Mouse (Mus musculus) forebrain, embryonic 12.5 days (tissue): ENCODE data around the gene Gpkow. TPM values are rescaled to one million over a fixed set of nuclear protein-coding genes. Genes with fewer than 3 reads are reported as not detected.
"Not testable (repeated sequence)": the region's sequence is repeated elsewhere in the genome, so short reads cannot be mapped to it uniquely, and the experiment has no call there.

Experiments
- ATAC-seq: fragments of 200-750 bp; cut with Nextera tagmentation; 2 replicates; pipeline ENCODE4 v1.8.0; 2017; ENCODE audit warnings: moderate TSS enrichment; ENCODE audit not compliant: low FRiP score
- H3K27ac ChIP-seq: fragments of 300-500 bp; sonication (generic); 2 replicates; pipeline ENCODE4 v1.5.1; 2016; ENCODE audit warnings: mild to moderate bottlenecking
- H3K27me3 ChIP-seq: fragments of 300-500 bp; sonication (generic); 2 replicates; pipeline ENCODE4 v1.6.1; 2016; ENCODE audit warnings: mild to moderate bottlenecking
- H3K36me3 ChIP-seq: fragments of 300-500 bp; sonication (generic); replicated peaks from 2 replicates; pipeline ENCODE4 v1.6.1; 2016; ENCODE audit warnings: mild to moderate bottlenecking
- H3K4me1 ChIP-seq: fragments of 300-500 bp; sonication (generic); 2 replicates; pipeline ENCODE4 v1.6.1; 2016
- H3K4me2 ChIP-seq: fragments of 300-500 bp; sonication (generic); 2 replicates; pipeline ENCODE4 v1.6.1; 2016; ENCODE audit warnings: mild to moderate bottlenecking, moderate library complexity
- H3K4me3 ChIP-seq: fragments of 300-500 bp; sonication (generic); replicated peaks from 2 replicates; pipeline ENCODE4 v1.5.1; 2016; ENCODE audit warnings: mild to moderate bottlenecking
- H3K9ac ChIP-seq: fragments of 300-500 bp; sonication (generic); 2 replicates; pipeline ENCODE4 v1.6.1; 2016; ENCODE audit warnings: mild to moderate bottlenecking
- H3K9me3 ChIP-seq: fragments of 300-500 bp; sonication (generic); 2 replicates; pipeline ENCODE4 v1.6.1; 2016
- WGBS: fragments of 180-500 bp; shearing (Covaris S2); methylation state at CpG from one replicate; pipeline ENCODE4 v1.1.7; 2016; 5-methylcytosine and 5-hydroxymethylcytosine counted together
- polyA plus RNA-seq: library from polyadenylated mRNA; unstranded; fragments of >200 nt; fragmentation: Nextera tagmentation; extraction: Ambion mirVana; gene quantifications from 2 replicates; pipeline ENCODE4 v1.2.1, GENCODE M21; 2016

Gpkow gene
- polyA plus RNA-seq, 1 experiment from 2014 or later, result 45.6 TPM

DNA sequence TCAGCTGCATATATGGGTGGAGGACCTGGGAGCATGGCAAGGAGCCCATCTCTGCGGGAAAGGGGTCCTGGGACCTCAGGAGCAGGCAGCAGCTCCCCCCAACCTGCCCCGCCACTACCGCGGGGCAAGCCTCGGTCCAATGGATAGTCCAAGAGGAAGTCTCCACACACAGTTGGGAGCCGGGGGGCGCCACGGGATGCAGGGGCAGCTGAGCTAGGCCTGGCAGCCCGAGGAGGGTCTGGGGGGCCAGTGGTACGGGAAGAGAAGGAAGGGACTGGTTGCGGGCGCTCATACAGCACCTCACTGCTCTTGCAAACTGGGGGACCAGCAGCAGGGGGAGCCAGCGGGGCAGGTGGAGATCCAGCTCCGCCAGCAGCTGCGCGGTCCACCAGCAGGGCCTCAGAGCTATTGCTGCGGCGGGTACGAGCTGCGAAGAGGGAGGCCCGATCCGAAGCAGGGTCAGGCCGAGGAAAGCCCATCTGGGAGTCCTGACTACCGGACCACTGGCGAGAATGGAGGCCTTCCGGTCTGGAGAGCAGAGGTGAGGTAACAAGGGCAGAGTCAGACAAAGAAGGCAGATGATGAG is 36.7 kb downstream of the Gpkow start:
- Histone ChIP-seq H3K27ac (no peak overlapping the region), H3K27me3 (no peaks in the 10 kb centered on the region), H3K9me3 (no peaks in the 10 kb centered on the region), H3K4me3 (no peak overlapping the region), H3K4me2 (no peak overlapping the region), H3K4me1 (peaks cover 8% of the 10 kb centered on the region), H3K9ac (no peak overlapping the region), H3K36me3 (peaks cover 5% of the 10 kb centered on the region; the same call in 1 of the 2 replicates)
- 30% methylated on average over 25 of the region's 26 CpGs for WGBS
- ATAC-seq, result no peak; the same call in 1 of the 2 replicates

DNA sequence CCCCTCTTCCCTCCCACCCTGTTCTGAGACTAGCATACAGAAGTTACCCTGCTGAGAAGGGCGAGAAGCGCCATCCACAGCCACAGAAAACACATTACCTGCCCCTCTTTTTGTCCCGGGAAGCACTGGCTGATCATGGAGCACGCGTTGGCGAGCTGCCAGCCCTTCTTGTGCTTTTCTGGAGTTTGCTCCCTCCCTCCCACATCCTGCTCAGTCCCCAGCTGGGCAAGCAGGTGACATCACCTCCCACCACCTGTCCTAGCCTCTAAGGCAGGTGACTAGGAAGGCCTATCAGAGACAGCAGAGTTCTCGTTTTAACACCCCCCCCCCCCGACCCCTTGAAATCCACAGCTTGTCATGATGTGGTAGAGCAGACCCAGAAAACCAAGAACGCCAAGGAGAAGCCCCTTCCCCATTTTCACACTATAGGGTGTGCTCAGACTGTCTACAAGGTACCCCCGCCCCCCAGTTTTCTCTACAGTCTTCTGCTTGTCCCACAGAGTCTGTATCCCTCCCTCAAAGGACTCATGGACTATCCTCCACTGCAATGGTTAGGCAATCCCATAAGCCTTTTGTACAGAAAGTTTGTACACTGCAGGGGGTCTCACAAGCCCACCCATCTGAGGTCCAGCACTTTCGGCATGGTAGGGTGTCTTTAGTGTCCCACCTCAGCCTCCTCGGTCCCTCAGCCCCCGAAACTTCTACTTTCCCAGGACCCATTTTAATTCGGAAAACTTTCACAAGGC is 42.6 kb downstream of the Gpkow start:
- Histone ChIP-seq H3K4me2 (no peak overlapping the region), H3K4me3 (no peak overlapping the region), H3K9me3 (no peaks in the 10 kb centered on the region), H3K4me1 (no peaks in the 10 kb centered on the region; the same call in 1 of the 2 replicates), H3K27me3 (no peaks in the 10 kb centered on the region), H3K27ac (no peak overlapping the region), H3K36me3 (peaks cover 5% of the 10 kb centered on the region; the same call in 1 of the 2 replicates), H3K9ac (no peak overlapping the region)
- 70% methylated on average over 14 of the region's 14 CpGs for WGBS
- ATAC-seq, result no peak

DNA sequence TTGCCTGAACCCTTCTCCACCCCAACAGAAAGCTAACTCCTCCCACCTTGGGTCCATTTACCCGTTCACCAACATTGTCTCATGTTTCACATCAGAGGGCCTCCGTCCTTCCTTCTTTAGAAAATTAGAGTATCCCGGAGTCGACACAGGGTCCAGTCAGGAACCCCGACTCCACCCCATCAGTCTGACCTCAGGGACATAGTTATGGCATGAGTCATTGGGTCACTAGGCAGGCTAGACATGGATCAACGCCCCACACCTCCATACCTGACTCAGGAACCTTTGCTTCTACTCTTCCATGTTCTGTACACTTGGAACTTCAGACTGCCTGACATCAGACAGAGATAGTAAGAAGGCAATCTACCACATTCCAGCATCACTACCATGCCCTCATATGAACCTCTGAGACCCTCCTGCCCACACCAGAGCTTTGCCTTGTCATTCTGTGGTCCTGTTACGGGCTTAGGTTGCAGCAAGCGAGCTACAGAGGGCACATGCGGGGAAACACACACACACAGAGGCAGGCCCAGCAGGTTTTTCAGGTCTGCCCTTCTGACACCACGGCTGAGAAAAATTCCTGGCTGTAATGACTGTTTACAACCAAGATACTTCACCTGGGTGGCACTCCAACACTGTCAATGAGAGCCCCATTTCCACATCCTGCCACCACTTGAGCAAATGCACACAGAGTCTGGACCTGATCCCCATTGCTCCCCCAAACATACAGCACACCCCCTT is 43.3 kb downstream of the Gpkow start:
- H3K9ac ChIP-seq, result no peak overlapping the region
- no peak for ATAC-seq
- 73% methylated on average over 10 of the region's 10 CpGs for WGBS

DNA sequence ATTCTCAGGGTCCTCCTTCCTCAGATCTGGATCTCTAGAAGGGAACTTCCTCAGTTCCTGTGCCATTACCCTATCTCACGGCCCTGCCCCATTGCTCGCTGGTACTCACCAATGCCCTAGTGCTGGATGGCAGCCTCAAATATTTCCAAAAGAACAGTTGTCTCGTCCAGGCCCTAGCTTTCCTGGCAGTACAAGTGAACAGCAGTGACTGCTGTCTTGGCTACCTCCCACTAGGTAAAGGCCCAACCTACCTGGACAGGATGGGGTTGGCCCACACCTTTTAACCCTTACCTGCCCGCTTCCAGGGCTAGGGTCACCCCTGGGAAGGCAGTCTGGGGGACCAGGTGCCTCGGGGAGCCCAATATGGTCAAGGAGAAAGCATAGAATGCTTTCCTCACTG is 44.2 kb downstream of the Gpkow start:
- no peak overlapping the region for H3K27ac ChIP-seq
- 82% methylated on average over 5 of the region's 5 CpGs for WGBS
- no peaks in the 10 kb centered on the region for H3K9me3 ChIP-seq
- H3K36me3 ChIP-seq, result no peaks in the 10 kb centered on the region; the same call in 1 of the 2 replicates
- no peaks in the 10 kb centered on the region for H3K27me3 ChIP-seq
- H3K4me1 ChIP-seq, result no peaks in the 10 kb centered on the region; the same call in 1 of the 2 replicates
- no peak overlapping the region for H3K9ac ChIP-seq
- no peak for ATAC-seq
- H3K4me2 ChIP-seq, result no peak overlapping the region
- H3K4me3 ChIP-seq, result no peak overlapping the region

More for the DNA sequence above, 43.3 kb downstream of the Gpkow start:
- Histone ChIP-seq H3K4me3 (no peak overlapping the region), H3K4me1 (no peaks in the 10 kb centered on the region; the same call in 1 of the 2 replicates), H3K4me2 (no peak overlapping the region), H3K27me3 (no peaks in the 10 kb centered on the region), H3K36me3 (peaks cover 1% of the 10 kb centered on the region; the same call in 1 of the 2 replicates), H3K27ac (no peak overlapping the region), H3K9me3 (no peaks in the 10 kb centered on the region)

DNA sequence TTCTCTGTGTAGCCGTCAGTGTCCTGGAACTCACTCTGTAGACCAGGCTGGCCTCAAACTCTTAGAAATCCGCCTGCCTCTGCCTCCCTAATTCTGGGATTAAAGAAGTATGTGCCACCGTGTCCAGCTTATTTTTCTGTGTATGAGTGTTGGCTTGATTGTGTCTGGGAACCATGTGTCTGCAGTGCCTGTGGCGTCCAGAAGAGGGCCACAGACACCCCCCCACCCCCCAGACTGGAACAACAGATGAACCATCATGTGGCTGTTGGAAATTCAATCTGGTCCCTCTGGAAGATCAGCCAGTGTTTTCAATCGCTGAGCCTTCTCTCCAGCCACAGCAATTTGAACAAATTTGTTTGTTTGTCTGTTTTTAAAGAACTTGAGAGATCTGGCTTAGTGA is 46.5 kb downstream of the Gpkow start:
- Histone ChIP-seq H3K4me3 (no peak overlapping the region), H3K36me3 (no peaks in the 10 kb centered on the region), H3K27me3 (no peaks in the 10 kb centered on the region), H3K9ac (no peak overlapping the region), H3K4me2 (no peak overlapping the region), H3K27ac (no peak overlapping the region), H3K4me1 (no peaks in the 10 kb centered on the region; the same call in 1 of the 2 replicates), H3K9me3 (no peaks in the 10 kb centered on the region)
- ATAC-seq, result no peak
- 59% methylated on average over 5 of the region's 5 CpGs for WGBS

DNA sequence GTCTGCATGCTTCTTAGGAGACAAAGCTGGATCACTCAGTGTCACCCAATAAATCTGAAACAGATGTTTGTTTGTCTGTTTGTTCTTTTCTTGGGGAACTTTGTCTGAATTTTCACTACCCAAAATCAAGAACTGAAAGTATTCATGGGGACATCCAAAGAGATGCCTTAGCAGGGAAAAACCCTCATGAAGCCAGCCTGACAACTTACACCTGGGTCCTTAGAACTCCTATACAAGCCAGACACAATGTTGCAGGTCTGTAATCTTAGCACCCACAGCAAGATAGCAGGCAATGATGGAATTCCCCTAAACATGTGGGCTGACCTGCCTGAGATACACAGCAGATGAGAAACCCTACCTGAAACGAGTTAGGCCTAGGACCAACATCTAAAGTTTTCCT is 48.0 kb downstream of the Gpkow start:
- 75% methylated on average over 1 of the region's 1 CpGs for WGBS
- no peaks in the 10 kb centered on the region for H3K27me3 ChIP-seq
- H3K4me3 ChIP-seq, result no peak overlapping the region
- H3K4me2 ChIP-seq, result no peak overlapping the region
- H3K4me1 ChIP-seq, result peaks cover 7% of the 10 kb centered on the region
- no peaks in the 10 kb centered on the region for H3K9me3 ChIP-seq
- no peak overlapping the region for H3K27ac ChIP-seq
- H3K9ac ChIP-seq, result no peak overlapping the region
- no peak for ATAC-seq
- H3K36me3 ChIP-seq, result no peaks in the 10 kb centered on the region

DNA sequence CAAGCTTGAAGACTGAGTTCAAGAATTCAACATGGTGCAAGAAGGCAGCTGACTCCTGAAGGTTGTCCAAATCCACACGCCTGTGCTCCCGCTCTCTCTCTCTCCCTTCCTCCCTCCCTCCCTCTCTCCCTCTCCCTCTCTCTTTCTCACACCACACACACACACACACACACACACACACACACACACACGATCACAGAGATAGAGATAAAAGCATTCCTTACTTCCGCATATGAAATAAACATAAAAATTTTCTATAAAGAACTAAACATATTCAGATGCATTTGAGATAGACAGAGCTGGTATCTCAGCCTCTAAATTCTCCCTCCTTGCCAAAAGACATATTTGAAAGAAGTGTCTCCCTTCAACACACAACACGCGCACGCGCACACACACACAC is 48.5 kb downstream of the Gpkow start:
- H3K4me3 ChIP-seq, result no peak overlapping the region
- H3K9me3 ChIP-seq, result no peaks in the 10 kb centered on the region
- no peaks in the 10 kb centered on the region for H3K36me3 ChIP-seq
- WGBS, result 88% methylated on average over 8 of the region's 8 CpGs
- H3K27me3 ChIP-seq, result no peaks in the 10 kb centered on the region
- no peak overlapping the region for H3K27ac ChIP-seq
- H3K4me1 ChIP-seq, result peaks cover 10% of the 10 kb centered on the region
- no peak overlapping the region for H3K4me2 ChIP-seq
- ATAC-seq, result no peak
- H3K9ac ChIP-seq, result no peak overlapping the region

DNA sequence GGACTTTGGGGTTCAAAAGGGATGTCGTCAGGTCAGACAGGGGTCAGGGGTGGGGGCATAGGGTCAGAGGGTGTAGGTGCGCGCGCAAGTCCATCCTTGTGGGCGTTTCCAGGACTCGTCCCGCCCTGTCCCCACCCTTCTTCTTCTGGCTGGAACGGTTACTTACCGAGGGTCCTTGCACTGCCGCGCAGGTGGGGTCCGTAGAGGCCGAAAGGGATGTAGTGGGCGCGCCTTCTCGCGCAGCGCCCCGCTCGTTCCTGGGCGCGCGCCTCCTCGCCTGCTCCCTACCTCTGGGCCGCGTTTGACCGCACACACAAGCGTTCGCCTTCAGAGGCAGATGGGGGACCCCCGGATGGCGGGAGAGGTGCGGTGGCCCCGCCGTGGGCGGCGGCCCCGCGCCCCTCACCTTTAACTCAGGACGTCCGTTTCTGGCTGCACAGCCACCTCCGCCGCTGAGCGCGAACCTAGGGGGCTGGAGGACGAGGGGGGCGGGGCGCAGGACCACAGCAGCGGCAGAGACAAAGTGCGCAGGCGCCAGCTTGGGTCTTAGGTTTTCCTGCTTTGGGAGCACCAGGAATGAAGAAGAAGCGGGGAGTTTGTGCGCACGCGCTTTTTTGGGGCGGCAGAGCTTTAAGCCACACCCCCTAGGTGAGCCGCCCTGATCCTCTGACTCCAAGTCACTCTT is 53.6 kb downstream of the Gpkow start, which contains the start of gene Ccdc120:
Ccdc120 (minus strand) TSS at position 474 of the 685 bp plus-strand sequence.
- H3K27ac ChIP-seq, result 0 out of 2 replicates have a peak within 1 kb of the TSS, but pooled peaks have one; percentile 47
- H3K4me2 ChIP-seq, result peak within 1 kb of the TSS; percentile 58
- no peaks in the 10 kb centered on the region for H3K36me3 ChIP-seq
- no peaks in the 10 kb centered on the region for H3K9me3 ChIP-seq
- no peaks in the 10 kb centered on the region for H3K27me3 ChIP-seq
- H3K4me3 ChIP-seq, result peak within 1 kb of the TSS; percentile 65
- 12% methylated on average over 45 of the region's 56 CpGs for WGBS
- H3K4me1 ChIP-seq, result peaks cover 10% of the 10 kb centered on the region
- peak within 1 kb of the TSS; percentile 70 for H3K9ac ChIP-seq
- ATAC-seq, result peak; percentile 92

DNA sequence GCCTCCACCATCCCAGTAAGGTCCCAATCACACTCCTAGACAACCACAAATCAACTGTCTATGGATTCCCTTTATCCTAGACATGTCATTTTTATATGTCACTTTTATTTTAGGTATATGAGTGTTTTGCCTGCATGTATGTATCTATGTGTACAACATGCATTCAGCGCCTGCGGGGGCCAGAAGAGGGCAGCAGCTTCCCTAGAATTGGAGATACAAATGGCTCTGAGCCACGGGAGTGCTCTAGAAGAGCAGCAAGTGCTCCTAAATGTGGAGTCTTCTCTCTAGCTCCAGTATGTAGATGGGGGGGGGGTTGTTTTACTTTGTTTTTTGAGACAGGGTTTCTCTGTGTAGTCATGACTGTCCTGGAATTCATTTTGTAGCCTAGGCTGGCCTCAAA is 56.7 kb downstream of the Gpkow start:
- H3K27me3 ChIP-seq, H3K4me3 ChIP-seq, H3K4me1 ChIP-seq, H3K36me3 ChIP-seq, H3K27ac ChIP-seq, H3K9ac ChIP-seq, H3K4me2 ChIP-seq, ATAC-seq, H3K9me3 ChIP-seq: not testable (repeated sequence)
- WGBS, result 21% methylated on average over 3 of the region's 3 CpGs

Other genes starting within 250 kb of the Gpkow start
- gene Foxp3, start 123.5 kb upstream of the Gpkow start, polyA plus RNA-seq, result 0.26 TPM in 1 of 2 replicates, not detected in the other
- 4.1 and 4.4 TPM in 2 replicates for gene Ppp1r3f, start 122.8 kb upstream of the Gpkow start, polyA plus RNA-seq
- 35.4 and 36.5 TPM in 2 replicates for gene Ccdc22, start 91.6 kb upstream of the Gpkow start, polyA plus RNA-seq
- not detected in 2 replicates for gene Cacna1f, start 90.0 kb upstream of the Gpkow start, polyA plus RNA-seq
- gene Syp, start 58.7 kb upstream of the Gpkow start, polyA plus RNA-seq, result 42.0 and 44.8 TPM in 2 replicates
- gene Prickle3, start 39.9 kb upstream of the Gpkow start, polyA plus RNA-seq, result 2.0 and 2.6 TPM in 2 replicates
- gene Plp2, start 25.7 kb upstream of the Gpkow start, polyA plus RNA-seq, result 45.5 and 52.0 TPM in 2 replicates
- 0.09 and 0.19 TPM in 2 replicates for gene Magix, start 15.9 kb upstream of the Gpkow start, polyA plus RNA-seq
- gene Wdr45, start 17.2 kb downstream of the Gpkow start, polyA plus RNA-seq, result 21.1 and 21.2 TPM in 2 replicates
- 0.66 TPM in 1 of 2 replicates, not detected in the other for gene Gm45208, start 25.1 kb downstream of the Gpkow start, polyA plus RNA-seq
- 79.5 and 84.7 TPM in 2 replicates for gene Praf2, start 31.3 kb downstream of the Gpkow start, polyA plus RNA-seq
- gene Ccdc120, start 53.8 kb downstream of the Gpkow start, polyA plus RNA-seq, result 29.6 and 31.1 TPM in 2 replicates
- gene Tfe3, start 65.4 kb downstream of the Gpkow start, polyA plus RNA-seq, result 27.9 and 30.3 TPM in 2 replicates
- gene Gripap1, start 92.6 kb downstream of the Gpkow start, polyA plus RNA-seq, result 75.7 and 84.4 TPM in 2 replicates
- 0.95 and 1.5 TPM in 2 replicates for gene Kcnd1, start 125.2 kb downstream of the Gpkow start, polyA plus RNA-seq
- 60.8 and 63.0 TPM in 2 replicates for gene Otud5, start 144.2 kb downstream of the Gpkow start, polyA plus RNA-seq
- gene Pim2, start 181.1 kb downstream of the Gpkow start, polyA plus RNA-seq, result 10.4 and 13.2 TPM in 2 replicates
- gene Slc35a2, start 186.9 kb downstream of the Gpkow start, polyA plus RNA-seq, result 30.4 and 31.8 TPM in 2 replicates
- 169 and 181 TPM in 2 replicates for gene Pqbp1, start 202.1 kb downstream of the Gpkow start, polyA plus RNA-seq
- gene Timm17b, start 202.2 kb downstream of the Gpkow start, polyA plus RNA-seq, result 146 and 158 TPM in 2 replicates
- gene Gm10491, start 210.7 kb downstream of the Gpkow start, polyA plus RNA-seq, result not detected in 2 replicates
- not detected in 2 replicates for gene Gm10490, start 212.4 kb downstream of the Gpkow start, polyA plus RNA-seq
- 57.6 and 59.9 TPM in 2 replicates for gene Pcsk1n, start 222.7 kb downstream of the Gpkow start, polyA plus RNA-seq
- gene Eras, start 231.5 kb downstream of the Gpkow start, polyA plus RNA-seq, result not detected in 2 replicates